8 mouse cellular contexts compared by ENCODE assay signal in the genomic region with DNA sequence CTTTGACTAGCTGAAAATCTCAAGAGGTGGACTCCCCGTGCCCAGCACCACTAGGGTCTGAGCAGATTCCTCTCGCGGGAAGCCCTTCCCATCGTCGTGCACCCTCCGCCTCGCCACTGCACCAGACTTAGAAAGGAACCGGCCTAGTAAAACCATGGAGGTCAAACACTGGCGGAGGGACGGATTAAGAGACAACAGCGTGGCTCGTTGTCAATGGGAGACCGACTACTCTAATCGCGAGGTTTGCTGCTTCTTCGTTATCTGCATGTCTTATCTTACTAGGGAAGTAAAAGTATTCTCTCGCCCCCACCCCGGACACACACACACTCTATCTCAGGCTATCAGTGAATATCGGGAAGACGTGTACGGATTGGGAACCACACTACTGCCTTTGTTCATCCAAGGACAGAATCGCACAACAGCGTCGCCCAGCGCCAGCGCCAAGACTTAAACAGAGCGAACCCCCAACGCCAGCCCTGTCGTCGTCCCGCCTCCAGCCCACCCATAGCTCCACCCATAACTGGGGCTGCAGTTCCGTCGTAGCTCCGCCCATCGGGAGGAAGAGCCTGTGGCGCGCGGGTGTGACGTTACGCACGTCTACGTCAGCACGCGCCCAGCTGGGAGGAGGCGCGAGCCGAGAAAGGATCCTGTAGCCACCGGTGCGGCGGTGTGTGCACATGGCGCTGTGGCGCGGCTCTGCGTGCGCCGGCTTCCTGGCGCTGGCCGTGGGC. TPM values are rescaled to one million over a fixed set of nuclear protein-coding genes. Genes with fewer than 3 reads are reported as not detected.
DNase-seq lines count a peak whose midpoint lies in the region; ATAC-seq lines count a peak whose summit lies in the region.

Adpgk (plus strand) TSS at position 602 of the 731 bp plus-strand sequence.

- ATAC-seq in hindbrain, embryonic 16.5 days: peak; percentile 99

- H3K36me3 ChIP-seq in hindbrain, embryonic 16.5 days (ENCODE audit: control insufficient read depth, insufficient read depth, low read length): no peaks in the 10 kb centered on the region
- no peaks in the 10 kb centered on the region for H3K36me3 ChIP-seq in macrophage (ENCODE audit: inconsistent target)

- peak within 1 kb of the TSS; percentile 91 for H3K9ac ChIP-seq in hindbrain, embryonic 16.5 days (ENCODE audit: low read depth, low read length)

- H3K27ac ChIP-seq in hindbrain, embryonic 16.5 days (ENCODE audit: low read depth, low read length): peak within 1 kb of the TSS; percentile 91
- peak within 1 kb of the TSS; percentile 40 for H3K27ac ChIP-seq in macrophage

- peak within 1 kb of the TSS; percentile 75 for H3K4me2 ChIP-seq in hindbrain, embryonic 16.5 days (ENCODE audit: low read length)

- no peaks in the 10 kb centered on the region for H3K9me3 ChIP-seq in hindbrain, embryonic 16.5 days (ENCODE audit: control insufficient read depth, low read length)

- under 1% methylated on average over 54 of the region's 58 CpGs for WGBS in hindbrain, embryonic 16.5 days
- WGBS in macrophage (ENCODE audit: missing documents): 1% methylated on average over 51 of the region's 58 CpGs

- H3K4me3 ChIP-seq in hindbrain, embryonic 16.5 days (ENCODE audit: low read length): peak within 1 kb of the TSS; percentile 97
- H3K4me3 ChIP-seq in macrophage (ENCODE audit: inconsistent target): peak within 1 kb of the TSS; percentile 69

- no peaks in the 10 kb centered on the region for H3K27me3 ChIP-seq in hindbrain, embryonic 16.5 days (replicated peaks; ENCODE audit: control insufficient read depth, insufficient read depth, low read length)

- H3K79me2 ChIP-seq in macrophage (ENCODE audit: inconsistent target): peaks cover 10% of the 10 kb centered on the region

- DNase-seq in WW6 (ENCODE audit: low read depth, low spot score): peak; percentile 98
- peak; percentile 92 to 97 for DNase-seq in cerebellum, postnatal 4 days (ENCODE audit: low spot score in 2 of 2)
- DNase-seq in gastrocnemius, adult 18-20 months (ENCODE audit: low spot score): peak; percentile 98
- DNase-seq in left cerebral cortex, adult 18-20 months (ENCODE audit: low spot score in 2 of 2): peak; percentile 98 to 99
- peak; percentile 99 for DNase-seq in right cerebral cortex, adult 18-20 months
- DNase-seq in urinary bladder, postnatal 10 days (ENCODE audit: low spot score): peak; percentile 92

- H3K4me1 ChIP-seq in hindbrain, embryonic 16.5 days (ENCODE audit: control insufficient read depth, insufficient read depth, low read depth, low read length): peaks cover 7% of the 10 kb centered on the region

RNA-seq across cellular contexts. Expression of gene Adpgk, which starts in this region (rescaled TPM):
- 1 to 10 TPM; 7.8 to 7.9 TPM for total RNA-seq in gastrocnemius, adult 18-20 months (2021)
- polyA plus RNA-seq in hindbrain, embryonic 16.5 days (2015; fragmentation: Nextera tagmentation; extraction: Ambion mirVana): 22.6 and 25.7 TPM in 2 replicates
- total RNA-seq in left cerebral cortex, adult 18-20 months (2021): 10 to 100 TPM; 13.6 to 16.3 TPM
- total RNA-seq in macrophage (2018; cell fraction: chromatin; rRNA removed): 100 to 1,000 TPM in 1 of 26 experiments, 10 to 100 TPM in 25; 20.2 to 106 (median 45.5) TPM
- 10 to 100 TPM; 12.4 to 33.1 (median 18.5) TPM for total RNA-seq in macrophage (2018; cell fraction: cytosol; rRNA removed)
- total RNA-seq in macrophage (2018; cell fraction: nucleus; rRNA removed): 10 to 100 TPM; 19.4 to 87.2 (median 37.4) TPM
- 15.2 to 38.2 TPM (median 18.2 TPM) in 3 replicates for polyA plus RNA-seq in macrophage (2018)

Comparison
In these comparisons a context has a peak if more than half of its experiments do, and no peak if none do; other contexts are left out.
1. Peak in every context shown above with its lines: DNase-seq, ATAC-seq, H3K4me3 ChIP-seq and H3K27ac ChIP-seq.